Mouse (Mus musculus): Measurements from ENCODE around the gene Gm28374. TPM values are rescaled to one million over a fixed set of nuclear protein-coding genes. Genes with fewer than 3 reads are reported as not detected.

The Gm28374 gene
- polyA plus RNA-seq, 1 experiment from 2014 or later, result 1.0 TPM

- H3K27ac ChIP-seq (ENCODE audit: low read depth), result no peak overlapping the region
- ATAC-seq (ENCODE audit: insufficient read depth) (no peak), DNase-seq (no peak)
- no peak for TF ChIP-seq CTCF (IDR thresholded peaks at IDR 0.05; ENCODE audit: low read depth)
- peaks cover 40% of the 10 kb centered on the region for H3K36me3 ChIP-seq (ENCODE audit: insufficient read depth)
- no peak overlapping the region for H3K9ac ChIP-seq
- WGBS, result 28% methylated on average over 6 of the region's 6 CpGs
- H3K4me1 ChIP-seq (ENCODE audit: insufficient read depth), result peaks cover 9% of the 10 kb centered on the region
- H3K9me3 ChIP-seq (ENCODE audit: low read depth, low read length), result no peaks in the 10 kb centered on the region
- no peaks in the 10 kb centered on the region for H3K27me3 ChIP-seq (ENCODE audit: insufficient read depth, low read length)
- H3K4me3 ChIP-seq (ENCODE audit: low read depth, low read length), result no peak overlapping the region
- H3K4me2 ChIP-seq, result no peak overlapping the region
Observed at GRCm38 (mm10) chr19:6113116-6113515, 31.1 kb upstream of the Gm28374 start.

- Histone ChIP-seq H3K4me3 (ENCODE audit: low read depth, low read length) (no peak within 1 kb of the TSS), H3K9me3 (ENCODE audit: low read depth, low read length) (no peaks in the 10 kb centered on the region), H3K27me3 (ENCODE audit: insufficient read depth, low read length) (no peaks in the 10 kb centered on the region), H3K4me1 (ENCODE audit: insufficient read depth) (no peaks in the 10 kb centered on the region), H3K4me2 (no peak within 1 kb of the TSS), H3K36me3 (ENCODE audit: insufficient read depth) (no peaks in the 10 kb centered on the region), H3K9ac (no peak within 1 kb of the TSS; the same call in 1 of the 2 replicates), H3K27ac (ENCODE audit: low read depth) (no peak within 1 kb of the TSS)
- DNase-seq (no peak), ATAC-seq (ENCODE audit: insufficient read depth) (no peak)
- 81% methylated on average over 7 of the region's 7 CpGs for WGBS
- TF ChIP-seq CTCF (IDR thresholded peaks at IDR 0.05; ENCODE audit: low read depth), result no peak
Observed at GRCm38 (mm10) chr19:6105586-6105985, 23.5 kb upstream of the Gm28374 start, which contains the start of gene Naaladl1. Gene Naaladl1 (plus strand): TSS chr19:6105782.

- 69% methylated on average over 4 of the region's 4 CpGs for WGBS
- ATAC-seq (ENCODE audit: insufficient read depth), result no peak
- no peak for DNase-seq
- Histone ChIP-seq H3K4me1 (ENCODE audit: insufficient read depth) (no peaks in the 10 kb centered on the region), H3K36me3 (ENCODE audit: insufficient read depth) (no peaks in the 10 kb centered on the region), H3K9ac (no peak overlapping the region; the same call in 1 of the 2 replicates), H3K4me2 (no peak overlapping the region), H3K27me3 (ENCODE audit: insufficient read depth, low read length) (no peaks in the 10 kb centered on the region), H3K9me3 (ENCODE audit: low read depth, low read length) (no peaks in the 10 kb centered on the region), H3K4me3 (ENCODE audit: low read depth, low read length) (no peak overlapping the region), H3K27ac (ENCODE audit: low read depth) (no peak overlapping the region)
- no peak for TF ChIP-seq CTCF (IDR thresholded peaks at IDR 0.05; ENCODE audit: low read depth)
Observed at GRCm38 (mm10) chr19:6104476-6104875, 22.4 kb upstream of the Gm28374 start.

GRCm38 (mm10) chr19:6102169-6102853 is 20.3 kb upstream of the Gm28374 start:
- WGBS, result 74% methylated on average over 6 of the region's 6 CpGs
- no peak for DNase-seq
- no peak for TF ChIP-seq CTCF (IDR thresholded peaks at IDR 0.05; ENCODE audit: low read depth)
- H3K4me3 ChIP-seq (ENCODE audit: low read depth, low read length), result no peak overlapping the region
- no peak overlapping the region for H3K4me2 ChIP-seq
- H3K9me3 ChIP-seq (ENCODE audit: low read depth, low read length), result no peaks in the 10 kb centered on the region
- H3K4me1 ChIP-seq (ENCODE audit: insufficient read depth), result no peaks in the 10 kb centered on the region
- H3K36me3 ChIP-seq (ENCODE audit: insufficient read depth), result 0 out of 2 replicates have a peak, but pooled peaks cover 10% of the 10 kb centered on the region
- H3K9ac ChIP-seq, result no peak overlapping the region
- no peak overlapping the region for H3K27ac ChIP-seq (ENCODE audit: low read depth)
- H3K27me3 ChIP-seq (ENCODE audit: insufficient read depth, low read length), result no peaks in the 10 kb centered on the region
- no peak for ATAC-seq (ENCODE audit: insufficient read depth)

GRCm38 (mm10) chr19:6101186-6101585 is 19.1 kb upstream of the Gm28374 start:
- no peak overlapping the region for H3K9ac ChIP-seq
- no peaks in the 10 kb centered on the region for H3K27me3 ChIP-seq (ENCODE audit: insufficient read depth, low read length)
- no peak overlapping the region for H3K4me2 ChIP-seq
- 0 out of 2 replicates have a peak, but pooled peaks cover 10% of the 10 kb centered on the region for H3K36me3 ChIP-seq (ENCODE audit: insufficient read depth)
- no peak overlapping the region for H3K4me3 ChIP-seq (ENCODE audit: low read depth, low read length)
- no peak overlapping the region for H3K27ac ChIP-seq (ENCODE audit: low read depth)
- WGBS, result 51% methylated on average over 6 of the region's 6 CpGs
- no peaks in the 10 kb centered on the region for H3K9me3 ChIP-seq (ENCODE audit: low read depth, low read length)
- no peaks in the 10 kb centered on the region for H3K4me1 ChIP-seq (ENCODE audit: insufficient read depth)
- ATAC-seq (ENCODE audit: insufficient read depth), result no peak
- no peak for TF ChIP-seq CTCF (IDR thresholded peaks at IDR 0.05; ENCODE audit: low read depth)
- no peak for DNase-seq

- TF ChIP-seq CTCF (IDR thresholded peaks at IDR 0.05; ENCODE audit: low read depth), result no peak
- Histone ChIP-seq H3K9ac (no peak overlapping the region), H3K4me2 (no peak overlapping the region), H3K36me3 (ENCODE audit: insufficient read depth) (peaks cover 34% of the 10 kb centered on the region), H3K27ac (ENCODE audit: low read depth) (no peak overlapping the region), H3K27me3 (ENCODE audit: insufficient read depth, low read length) (no peaks in the 10 kb centered on the region), H3K9me3 (ENCODE audit: low read depth, low read length) (no peaks in the 10 kb centered on the region), H3K4me3 (ENCODE audit: low read depth, low read length) (no peak overlapping the region), H3K4me1 (ENCODE audit: insufficient read depth) (no peaks in the 10 kb centered on the region)
- ATAC-seq (ENCODE audit: insufficient read depth) (no peak), DNase-seq (no peak)
- 69% methylated on average over 3 of the region's 3 CpGs for WGBS
Observed at GRCm38 (mm10) chr19:6097847-6098246, 15.8 kb upstream of the Gm28374 start.

GRCm38 (mm10) chr19:6094119-6094518 is 12.1 kb upstream of the Gm28374 start, which contains the start of gene AC131692.1:
Gene AC131692.1 (plus strand): TSS chr19:6094419.
- H3K27me3 ChIP-seq (ENCODE audit: insufficient read depth, low read length), result no peaks in the 10 kb centered on the region
- H3K9me3 ChIP-seq (ENCODE audit: low read depth, low read length), result no peaks in the 10 kb centered on the region
- no peak for TF ChIP-seq CTCF (IDR thresholded peaks at IDR 0.05; ENCODE audit: low read depth)
- no peak within 1 kb of the TSS for H3K4me2 ChIP-seq
- no peak within 1 kb of the TSS; the same call in 1 of the 2 replicates for H3K9ac ChIP-seq
- H3K27ac ChIP-seq (ENCODE audit: low read depth), result no peak within 1 kb of the TSS
- peaks cover 70% of the 10 kb centered on the region for H3K36me3 ChIP-seq (ENCODE audit: insufficient read depth)
- DNase-seq (no peak), ATAC-seq (ENCODE audit: insufficient read depth) (no peak)
- H3K4me3 ChIP-seq (ENCODE audit: low read depth, low read length), result no peak within 1 kb of the TSS
- H3K4me1 ChIP-seq (ENCODE audit: insufficient read depth), result no peaks in the 10 kb centered on the region
- 85% methylated on average over 7 of the region's 7 CpGs for WGBS

All from lung, embryonic 14.5 days (tissue).